Mouse (Mus musculus): ENCODE measurements around the gene Cx3cr1.

GRCm38 (mm10) chr9:119966221-119966910, 103.3 kb downstream of the Cx3cr1 start:
- no peak for TF ChIP-seq TCF12 (IDR thresholded peaks at IDR 0.05; ENCODE audit: insufficient read depth, poor library complexity, severe bottlenecking)
- no peak for TF ChIP-seq POLR2A (IDR thresholded peaks at IDR 0.05; ENCODE audit: insufficient read length, low read depth)
